Mouse (Mus musculus) ovary, postnatal 10 days (tissue): Measurements from ENCODE around the gene Filip1l.

Source experiments
- DNase-seq: peaks from one replicate; pipeline ENCODE4 v3.0.0; 2022; ENCODE audit warnings: low spot score

Filip1l gene

DNA sequence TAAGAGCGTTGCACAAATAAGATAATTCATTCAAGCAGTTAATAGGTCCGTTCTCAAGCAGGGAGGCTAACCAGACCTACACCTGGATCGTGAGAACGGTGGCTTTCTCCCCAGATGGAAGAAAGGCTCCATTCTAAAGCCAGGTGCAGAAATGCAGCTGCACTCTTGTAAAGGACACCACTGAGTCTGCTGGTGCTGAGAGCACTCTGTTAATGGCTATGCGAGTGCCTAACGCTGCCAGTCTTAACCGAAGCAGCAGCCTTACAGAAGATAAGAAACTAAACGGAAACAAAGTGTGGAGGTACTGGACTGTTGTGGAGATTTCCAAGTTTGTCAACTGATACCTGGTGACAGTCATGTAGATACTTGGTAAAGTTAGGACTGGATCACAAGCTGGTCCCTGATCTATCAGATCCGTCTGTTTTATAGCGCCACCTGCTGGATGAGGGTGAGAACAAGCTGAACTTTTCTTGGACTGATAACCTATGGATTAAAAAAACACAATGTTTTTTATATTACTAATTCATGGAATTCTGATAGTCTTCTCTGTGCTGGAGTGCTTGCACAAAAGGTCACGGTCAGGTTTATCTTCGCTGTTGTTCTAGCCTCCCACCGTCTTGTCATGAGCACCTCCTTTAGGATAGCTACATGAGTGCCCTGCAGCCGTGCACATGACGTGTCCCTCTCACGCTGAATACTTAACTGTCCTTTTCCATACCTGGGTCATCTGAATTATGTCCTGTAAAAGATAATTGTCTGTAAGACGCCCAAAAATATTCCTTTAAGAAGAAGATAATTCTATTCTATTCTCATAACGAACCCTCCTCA lies 45.7 kb downstream of the Filip1l start:
- DNase-seq: peak; percentile 43

- DNase-seq: no peak
Measured at GRCm38 (mm10) chr16:57399566-57399965, 46.7 kb downstream of the Filip1l start.

GRCm38 (mm10) chr16:57401702-57402101 lies 48.8 kb downstream of the Filip1l start:
- DNase-seq: no peak

DNA sequence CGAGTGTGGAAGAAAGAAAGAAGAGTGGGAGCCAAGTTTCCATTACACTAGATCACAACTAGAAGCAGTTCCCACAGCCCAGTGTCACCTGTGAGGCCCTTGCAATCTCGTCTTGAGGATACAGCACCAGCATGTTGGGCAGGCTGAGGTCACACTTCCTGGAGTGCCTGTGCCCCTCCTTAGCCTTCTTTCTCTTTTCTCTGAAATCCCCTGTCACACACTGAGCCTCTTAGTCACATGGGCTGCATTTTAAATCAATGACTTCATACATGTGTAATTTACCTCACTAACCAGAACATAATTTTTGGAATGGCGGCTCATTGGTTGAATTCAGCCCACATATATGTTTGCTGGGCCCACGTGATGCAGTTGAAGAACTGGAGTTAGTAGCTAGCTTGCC lies 50.0 kb downstream of the Filip1l start:
- no peak for DNase-seq

DNA sequence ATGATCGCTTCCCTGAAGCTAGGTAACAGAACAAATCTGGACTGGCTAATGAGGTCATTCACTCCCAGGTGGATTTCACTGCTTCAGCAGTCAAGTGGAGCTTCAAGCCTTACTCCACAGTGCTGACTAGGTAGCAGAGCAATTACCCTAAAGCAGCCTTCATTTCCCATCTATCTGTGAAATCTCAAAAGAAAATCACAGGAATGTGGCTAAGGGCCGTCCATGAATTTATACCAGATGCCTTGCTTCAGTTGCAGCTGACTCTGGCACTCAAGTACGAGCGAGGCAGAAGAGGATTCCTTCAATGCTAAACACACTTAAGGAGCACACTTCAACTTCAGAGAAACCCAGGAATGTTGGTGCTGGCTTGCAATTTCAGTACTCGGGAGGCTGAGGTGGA lies 50.9 kb downstream of the Filip1l start:
- no peak for DNase-seq

DNA sequence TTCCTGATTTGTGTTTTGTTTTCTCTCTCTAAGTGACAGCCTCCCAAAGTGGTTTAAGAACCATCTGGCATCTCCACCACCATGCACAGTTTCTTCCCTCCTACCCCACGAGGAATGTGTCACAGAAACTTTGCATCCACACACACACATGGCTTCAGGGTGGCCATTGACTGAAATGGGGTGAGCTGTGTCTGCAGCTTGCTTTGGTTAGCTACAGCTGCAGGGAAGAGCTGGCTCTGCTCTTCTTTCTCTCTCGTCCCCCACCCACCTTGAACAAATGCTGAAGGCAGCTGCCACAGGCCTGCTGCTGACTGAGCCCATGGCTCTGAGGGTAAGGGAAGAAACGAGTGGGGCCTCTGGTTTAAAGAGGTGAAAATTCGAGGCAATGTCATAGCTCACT lies 59.9 kb downstream of the Filip1l start:
- DNase-seq: no peak

- no peak for DNase-seq
Measured at GRCm38 (mm10) chr16:57416049-57416448, 63.2 kb downstream of the Filip1l start.

DNA sequence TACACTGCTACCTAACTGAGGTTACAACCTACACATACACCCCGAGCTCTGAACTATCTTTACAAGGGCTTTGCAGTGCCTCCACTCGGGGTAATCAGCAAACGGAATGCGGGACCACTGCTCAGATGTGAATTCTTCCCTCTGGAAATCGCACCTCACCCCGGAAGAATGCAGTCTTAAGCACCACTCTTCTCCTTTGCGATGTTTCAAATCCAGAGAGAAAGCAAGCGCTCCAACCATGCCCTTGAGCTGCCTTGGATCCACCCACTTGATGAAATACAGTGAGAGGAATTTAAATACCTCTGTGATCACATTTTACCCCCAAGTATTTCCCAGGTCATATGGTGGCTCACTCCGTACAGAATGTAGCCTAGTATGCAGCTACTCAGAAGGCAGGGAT lies 64.1 kb downstream of the Filip1l start:
- no peak for DNase-seq

GRCm38 (mm10) chr16:57417955-57418354 lies 65.1 kb downstream of the Filip1l start:
- DNase-seq: no peak

DNA sequence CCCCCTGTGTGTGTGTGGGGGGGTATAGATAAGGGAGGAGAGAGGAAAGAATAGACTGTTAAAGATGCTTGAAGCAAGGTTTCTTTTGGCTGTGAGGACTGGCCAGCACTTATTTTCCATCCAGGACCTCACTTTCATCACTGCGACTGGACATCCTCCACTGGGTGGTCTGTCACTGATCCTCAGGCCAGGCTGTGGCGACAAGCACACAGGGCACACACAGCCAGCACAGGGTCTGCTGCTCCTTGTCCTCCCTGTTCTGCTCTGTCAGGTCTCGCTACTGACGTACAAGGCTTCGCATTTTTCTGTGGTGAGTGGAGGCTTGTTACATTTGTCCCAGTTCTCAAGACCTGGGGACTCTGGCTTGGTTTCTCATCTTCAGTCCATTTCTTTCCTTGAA lies 66.4 kb downstream of the Filip1l start:
- no peak for DNase-seq

- DNase-seq: no peak
Measured at GRCm38 (mm10) chr16:57419881-57420280, 67.0 kb downstream of the Filip1l start.

DNA sequence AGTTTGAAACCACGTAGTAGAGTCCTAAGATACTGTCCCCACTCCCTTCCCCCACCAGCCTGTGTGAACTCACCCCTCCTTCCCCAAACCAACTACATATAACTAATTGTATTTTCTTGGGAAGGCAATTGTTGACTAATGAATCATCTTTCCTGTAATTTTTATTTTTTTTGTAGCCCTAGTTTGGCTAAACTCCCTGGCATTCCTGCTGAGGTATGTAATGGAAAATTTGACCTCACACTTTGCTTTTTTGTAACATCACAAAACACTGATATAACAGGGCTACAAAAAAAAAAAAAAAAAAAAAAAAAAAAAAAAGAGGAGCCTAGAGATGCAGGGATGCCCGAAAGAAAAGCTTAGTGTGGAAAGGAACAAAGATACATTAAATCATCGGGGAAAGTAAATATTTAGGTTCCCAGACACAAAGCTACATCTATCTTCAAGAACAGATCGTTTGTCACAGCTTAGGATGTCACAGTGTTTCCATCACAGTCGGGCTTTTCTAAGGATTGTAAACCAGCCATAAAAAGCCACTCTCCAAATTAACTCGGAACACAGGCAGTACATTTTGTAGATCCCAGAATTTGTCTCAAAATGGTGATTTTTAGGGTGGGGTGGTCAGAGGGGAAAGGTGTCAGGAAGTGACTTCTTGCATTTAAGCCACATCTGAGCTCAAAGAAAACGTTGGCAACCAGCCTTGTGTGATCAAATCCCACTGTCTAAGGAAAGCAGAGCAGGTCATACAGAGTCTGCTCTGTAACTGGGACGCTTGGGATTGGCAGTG lies 68.1 kb downstream of the Filip1l start:
- DNase-seq: no peak

- DNase-seq: no peak
Measured at GRCm38 (mm10) chr16:57421680-57422417, 69.0 kb downstream of the Filip1l start.

- no peak for DNase-seq
Measured at GRCm38 (mm10) chr16:57423001-57423800, 70.3 kb downstream of the Filip1l start.

- no peak for DNase-seq
Measured at GRCm38 (mm10) chr16:57426680-57427079, 73.8 kb downstream of the Filip1l start.

GRCm38 (mm10) chr16:57427516-57428285 lies 74.8 kb downstream of the Filip1l start:
- DNase-seq: no peak

DNA sequence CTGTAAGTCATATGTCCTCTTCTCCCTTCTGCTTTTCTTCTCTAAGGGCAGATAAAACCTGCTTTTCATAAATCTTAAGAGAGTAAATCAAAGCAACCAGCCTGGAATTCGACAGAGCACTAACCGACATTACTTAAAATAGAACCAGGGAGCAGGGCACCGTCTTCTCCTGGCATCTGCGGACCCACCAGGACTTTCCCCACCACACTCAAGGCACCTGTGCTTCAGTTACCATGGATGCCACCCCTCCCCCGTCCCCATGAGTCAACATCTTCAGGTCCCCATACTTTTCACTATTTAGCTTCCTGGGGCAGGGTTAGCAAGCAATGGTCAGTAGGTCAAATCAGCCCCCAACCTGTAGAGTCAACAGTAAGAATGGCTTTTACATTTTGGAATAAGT lies 76.1 kb downstream of the Filip1l start:
- DNase-seq: no peak

GRCm38 (mm10) chr16:57431294-57431693 lies 78.4 kb downstream of the Filip1l start:
- no peak for DNase-seq

DNA sequence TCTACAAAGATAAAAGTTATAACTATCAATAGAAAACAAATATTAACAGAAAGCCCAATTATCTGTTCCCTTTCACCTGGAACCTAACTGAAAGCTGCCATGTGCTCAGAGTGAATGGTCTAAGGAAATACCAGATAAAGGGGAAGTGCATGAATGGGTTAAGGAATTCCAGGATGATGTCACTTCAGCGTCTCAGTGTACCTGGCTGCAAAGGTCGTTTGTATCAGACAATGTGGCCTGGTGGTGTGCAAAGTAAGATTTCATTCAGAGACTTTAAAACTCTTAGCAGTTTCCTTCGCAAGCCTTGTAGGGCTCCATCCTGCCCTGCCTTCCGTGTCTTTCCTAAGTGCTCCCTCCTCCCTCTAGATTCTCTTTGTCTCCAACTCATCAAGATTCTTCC lies 80.3 kb downstream of the Filip1l start:
- no peak for DNase-seq

DNA sequence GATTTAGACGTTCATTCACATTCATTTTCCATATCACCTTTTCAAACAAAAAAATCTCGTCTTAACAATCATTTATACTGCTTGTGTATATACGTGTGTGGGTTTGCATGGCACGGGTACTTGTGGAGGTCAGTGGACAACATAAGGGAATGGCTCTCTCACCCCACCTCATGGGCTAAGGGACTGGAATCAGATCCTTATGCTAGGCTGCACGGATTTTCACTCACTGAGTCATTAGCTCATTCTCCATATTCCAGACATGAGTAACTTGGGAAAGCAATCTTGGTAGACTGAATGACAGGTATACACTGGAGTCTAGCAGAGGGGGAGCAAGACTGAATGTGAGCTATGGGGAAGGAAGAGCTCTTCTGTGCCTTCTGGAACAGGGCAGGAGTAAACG lies 80.8 kb downstream of the Filip1l start:
- no peak for DNase-seq

DNA sequence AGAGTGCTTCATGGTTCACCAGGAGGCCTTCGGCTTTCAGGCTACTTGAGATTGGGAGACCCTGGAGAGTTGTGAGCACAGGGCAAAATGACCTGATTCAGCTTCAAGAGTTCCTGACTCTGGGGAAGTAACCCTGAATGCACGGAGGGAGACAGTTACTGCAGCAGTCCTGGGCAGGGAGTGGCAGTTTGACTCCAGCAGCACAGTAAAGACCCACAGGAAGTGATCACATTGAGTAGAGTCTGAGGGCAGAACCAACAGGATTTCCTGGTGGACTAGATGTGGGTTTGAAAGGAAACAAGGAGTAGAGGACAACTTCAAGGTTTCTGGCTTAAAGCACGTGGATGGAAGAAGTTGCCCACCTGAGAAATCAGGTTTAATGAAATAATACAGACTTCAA lies 81.7 kb downstream of the Filip1l start:
- no peak for DNase-seq
